Mouse (Mus musculus) midbrain, embryonic 13.5 days (tissue): Measurements from ENCODE around the gene Syce1l. TPM values are rescaled to one million over a fixed set of nuclear protein-coding genes. Genes with fewer than 3 reads are reported as not detected.
A peak's percentile ranks its signal among the peaks of the same experiment; 100 is the strongest.

Experiments
- ATAC-seq: fragments of 200-750 bp; cut with Nextera tagmentation; 2 replicates; pipeline ENCODE4 v1.8.0; 2017; ENCODE audit warnings: mild to moderate bottlenecking, moderate TSS enrichment, moderate library complexity
- H3K27ac ChIP-seq: fragments of 300-500 bp; sonication (generic); 2 replicates; pipeline ENCODE4 v1.5.1; 2015; ENCODE audit warnings: inconsistent platforms, mild to moderate bottlenecking, moderate library complexity
- H3K27me3 ChIP-seq: fragments of 300-500 bp; sonication (generic); 2 replicates; pipeline ENCODE4 v1.6.1; 2015; ENCODE audit warnings: mild to moderate bottlenecking, inconsistent platforms
- H3K36me3 ChIP-seq: fragments of 300-500 bp; sonication (generic); 2 replicates; pipeline ENCODE4 v1.6.1; 2015; ENCODE audit warnings: mild to moderate bottlenecking, inconsistent platforms
- H3K4me1 ChIP-seq: fragments of 300-500 bp; sonication (generic); replicated peaks from 2 replicates; pipeline ENCODE4 v1.6.1; 2015; ENCODE audit warnings: inconsistent platforms
- H3K4me2 ChIP-seq: fragments of 300-500 bp; sonication (generic); replicated peaks from 2 replicates; pipeline ENCODE4 v1.6.1; 2015; ENCODE audit warnings: moderate library complexity, mild to moderate bottlenecking, inconsistent platforms
- H3K4me3 ChIP-seq: fragments of 300-500 bp; sonication (generic); replicated peaks from 2 replicates; pipeline ENCODE4 v1.5.1; 2015; ENCODE audit warnings: mild to moderate bottlenecking, inconsistent platforms
- H3K9ac ChIP-seq: fragments of 300-500 bp; sonication (generic); replicated peaks from 2 replicates; pipeline ENCODE4 v1.6.1; 2015; ENCODE audit warnings: mild to moderate bottlenecking, inconsistent platforms
- H3K9me3 ChIP-seq: fragments of 300-500 bp; sonication (generic); 2 replicates; pipeline ENCODE4 v1.6.1; 2016; ENCODE audit warnings: mild to moderate bottlenecking, inconsistent platforms
- WGBS: fragments of 180-500 bp; shearing (Covaris S2); methylation state at CpG from one replicate; pipeline ENCODE4 v1.1.7; 2015; 5-methylcytosine and 5-hydroxymethylcytosine counted together
- polyA plus RNA-seq: library from polyadenylated mRNA; unstranded; fragments of >200 nt; fragmentation: Nextera tagmentation; extraction: Ambion mirVana; gene quantifications from 2 replicates; pipeline ENCODE4 v1.2.1, GENCODE M21; 2015

Syce1l gene
- polyA plus RNA-seq, 1 experiment from 2014 or later, result 0.23 TPM

DNA sequence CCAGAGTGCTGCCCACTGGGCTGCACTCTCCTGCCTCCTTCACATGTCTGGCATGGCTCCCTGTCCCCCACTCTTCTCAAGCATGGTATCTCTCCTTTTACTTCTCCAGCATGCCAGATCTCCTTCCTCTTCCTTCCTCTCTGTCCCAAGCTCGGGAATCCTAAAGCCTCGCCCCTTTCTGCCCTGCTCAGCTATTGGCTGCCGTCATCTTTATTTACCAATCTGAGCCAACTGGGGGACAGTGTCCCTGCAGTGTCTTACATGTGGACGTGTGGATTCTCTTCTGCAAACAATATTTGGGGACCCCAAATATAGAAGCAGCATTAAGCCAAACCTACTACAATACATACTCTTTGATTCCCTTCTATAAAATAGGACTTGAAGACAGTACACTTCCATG, 10.1 kb downstream of the Syce1l start:
- Histone ChIP-seq H3K4me2 (no peak overlapping the region), H3K36me3 (no peaks in the 10 kb centered on the region), H3K27me3 (no peaks in the 10 kb centered on the region), H3K4me3 (no peak overlapping the region), H3K9ac (no peak overlapping the region), H3K9me3 (no peaks in the 10 kb centered on the region), H3K27ac (no peak overlapping the region), H3K4me1 (no peaks in the 10 kb centered on the region)
- no peak for ATAC-seq
- 62% methylated on average over 4 of the region's 4 CpGs for WGBS

DNA sequence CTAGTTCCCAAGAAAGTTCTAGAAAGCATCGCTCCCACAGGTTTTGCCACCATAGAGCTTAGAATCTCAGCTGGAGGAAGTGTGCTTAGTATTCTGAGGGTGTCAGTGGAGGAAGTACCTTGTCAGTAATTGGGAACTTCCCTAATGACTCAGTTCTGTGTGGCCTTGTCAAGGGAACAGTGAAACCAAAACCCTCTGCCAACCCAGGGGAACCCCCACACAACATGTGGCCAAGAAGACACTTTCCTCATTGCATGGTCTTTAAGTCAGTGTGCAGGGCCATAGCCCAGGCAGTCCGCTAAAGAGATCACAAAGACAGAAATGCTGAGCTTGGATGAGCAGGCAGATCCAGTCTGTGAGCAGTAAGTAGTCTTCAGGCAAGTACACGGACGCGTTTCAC, 13.1 kb downstream of the Syce1l start:
- WGBS, result 91% methylated on average over 5 of the region's 5 CpGs
- ATAC-seq, result no peak
- Histone ChIP-seq H3K9ac (no peak overlapping the region), H3K27me3 (no peaks in the 10 kb centered on the region), H3K27ac (no peak overlapping the region), H3K9me3 (no peaks in the 10 kb centered on the region), H3K4me3 (no peak overlapping the region), H3K36me3 (no peaks in the 10 kb centered on the region), H3K4me2 (no peak overlapping the region), H3K4me1 (no peaks in the 10 kb centered on the region)

GRCm38 (mm10) chr8:113656681-113657298, 13.8 kb downstream of the Syce1l start:
- no peak overlapping the region for H3K4me3 ChIP-seq
- WGBS, result 83% methylated on average over 11 of the region's 11 CpGs
- H3K27ac ChIP-seq, result no peak overlapping the region
- H3K4me1 ChIP-seq, result no peaks in the 10 kb centered on the region
- no peak overlapping the region for H3K4me2 ChIP-seq
- H3K9ac ChIP-seq, result no peak overlapping the region
- H3K36me3 ChIP-seq, result no peaks in the 10 kb centered on the region
- no peak for ATAC-seq
- no peaks in the 10 kb centered on the region for H3K27me3 ChIP-seq
- no peaks in the 10 kb centered on the region for H3K9me3 ChIP-seq

DNA sequence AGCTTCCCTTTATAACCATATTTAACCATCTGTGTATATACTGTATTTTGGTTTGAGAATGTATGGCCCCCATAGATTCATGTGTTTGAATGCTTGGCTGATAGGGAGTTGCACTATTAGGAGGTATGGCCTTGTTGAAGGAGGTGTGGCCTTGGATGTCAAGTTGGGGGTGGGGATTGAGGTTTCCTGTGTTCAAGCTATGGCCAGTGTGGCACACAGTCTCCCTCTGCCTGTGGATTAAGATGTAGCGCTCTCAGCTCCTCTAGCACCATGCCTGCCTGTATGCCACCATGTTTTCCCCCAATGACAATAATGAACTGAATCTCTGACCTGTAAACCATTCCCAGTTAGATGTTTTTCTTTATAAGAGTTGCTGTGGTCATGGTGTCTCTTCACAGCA, 17.1 kb downstream of the Syce1l start:
- H3K9me3 ChIP-seq, result no peaks in the 10 kb centered on the region
- WGBS, result 93% methylated on average over 1 of the region's 1 CpGs

DNA sequence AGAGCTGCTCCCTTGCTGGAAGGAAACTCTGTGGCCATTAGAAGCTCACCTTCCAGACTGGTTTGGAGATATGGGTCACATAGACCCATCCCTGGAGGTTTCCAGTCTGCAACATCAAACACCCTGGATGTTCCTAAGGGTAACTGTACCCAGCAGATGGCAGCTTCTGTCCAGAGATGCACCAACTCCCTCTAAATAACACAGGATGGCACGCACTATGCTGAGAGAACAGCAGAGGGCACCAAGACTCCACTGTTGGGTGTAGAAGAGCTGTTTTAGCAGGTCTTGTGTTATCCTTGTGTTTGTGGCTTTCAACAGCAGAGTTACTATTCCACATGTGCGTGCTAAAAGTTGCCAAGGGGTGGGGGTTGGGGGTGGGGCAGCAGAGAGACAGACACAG, 21.5 kb downstream of the Syce1l start:
- H3K9ac ChIP-seq, result no peak overlapping the region
- no peaks in the 10 kb centered on the region for H3K36me3 ChIP-seq
- H3K27ac ChIP-seq, result no peak overlapping the region
- H3K27me3 ChIP-seq, result no peaks in the 10 kb centered on the region
- H3K4me2 ChIP-seq, result no peak overlapping the region
- no peak overlapping the region for H3K4me3 ChIP-seq
- WGBS, result 9% methylated on average over 2 of the region's 2 CpGs
- peak; percentile 92 for ATAC-seq
- no peaks in the 10 kb centered on the region for H3K9me3 ChIP-seq
- peaks cover 7% of the 10 kb centered on the region for H3K4me1 ChIP-seq

More for the DNA sequence above, 17.1 kb downstream of the Syce1l start:
- H3K4me2 ChIP-seq, result no peak overlapping the region
- H3K27ac ChIP-seq, result no peak overlapping the region
- H3K4me3 ChIP-seq, result no peak overlapping the region
- no peaks in the 10 kb centered on the region for H3K36me3 ChIP-seq
- no peaks in the 10 kb centered on the region for H3K27me3 ChIP-seq
- peaks cover 4% of the 10 kb centered on the region for H3K4me1 ChIP-seq
- no peak for ATAC-seq
- H3K9ac ChIP-seq, result no peak overlapping the region

- WGBS, result 46% methylated on average over 4 of the region's 4 CpGs
- no peak overlapping the region for H3K27ac ChIP-seq
Observed at GRCm38 (mm10) chr8:113665036-113665435, 22.0 kb downstream of the Syce1l start.

DNA sequence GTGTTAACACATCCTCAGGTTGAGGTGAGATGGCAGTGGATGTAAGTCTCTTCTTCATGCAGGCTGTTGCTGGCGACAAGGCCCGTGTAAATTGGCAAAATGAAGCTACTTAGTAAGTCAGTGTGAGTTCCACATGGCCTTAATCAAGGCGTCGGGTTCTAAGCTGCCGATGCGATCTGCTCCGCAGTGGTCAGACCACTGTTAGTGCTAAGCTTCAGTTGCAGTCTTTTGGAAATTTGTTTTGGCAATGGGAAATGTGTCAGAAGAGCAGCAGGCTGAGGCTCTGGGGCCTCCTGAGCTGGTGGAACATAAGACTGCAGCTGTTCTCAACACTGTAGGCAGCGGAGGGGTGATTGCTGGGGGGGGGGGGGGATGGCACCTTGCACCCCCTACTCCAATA, 22.9 kb downstream of the Syce1l start:
- H3K9ac ChIP-seq, result no peak overlapping the region
- H3K36me3 ChIP-seq, result no peaks in the 10 kb centered on the region
- H3K27ac ChIP-seq, result no peak overlapping the region
- 74% methylated on average over 8 of the region's 8 CpGs for WGBS
- no peaks in the 10 kb centered on the region for H3K27me3 ChIP-seq
- ATAC-seq, result no peak
- no peak overlapping the region for H3K4me3 ChIP-seq
- peaks cover 7% of the 10 kb centered on the region for H3K4me1 ChIP-seq
- no peak overlapping the region for H3K4me2 ChIP-seq
- no peaks in the 10 kb centered on the region for H3K9me3 ChIP-seq

More at GRCm38 (mm10) chr8:113665036-113665435, 22.0 kb downstream of the Syce1l start:
- Histone ChIP-seq H3K9ac (no peak overlapping the region), H3K4me1 (peaks cover 7% of the 10 kb centered on the region), H3K27me3 (no peaks in the 10 kb centered on the region), H3K9me3 (no peaks in the 10 kb centered on the region), H3K4me2 (no peak overlapping the region), H3K36me3 (no peaks in the 10 kb centered on the region), H3K4me3 (no peak overlapping the region)
- ATAC-seq, result peak; percentile 61

GRCm38 (mm10) chr8:113666714-113667432, 23.9 kb downstream of the Syce1l start:
- WGBS, result 71% methylated on average over 16 of the region's 16 CpGs
- Histone ChIP-seq H3K36me3 (no peaks in the 10 kb centered on the region), H3K9me3 (no peaks in the 10 kb centered on the region), H3K27ac (no peak overlapping the region), H3K9ac (no peak overlapping the region), H3K4me3 (no peak overlapping the region), H3K27me3 (no peaks in the 10 kb centered on the region), H3K4me2 (no peak overlapping the region), H3K4me1 (peaks cover 7% of the 10 kb centered on the region)
- no peak for ATAC-seq

DNA sequence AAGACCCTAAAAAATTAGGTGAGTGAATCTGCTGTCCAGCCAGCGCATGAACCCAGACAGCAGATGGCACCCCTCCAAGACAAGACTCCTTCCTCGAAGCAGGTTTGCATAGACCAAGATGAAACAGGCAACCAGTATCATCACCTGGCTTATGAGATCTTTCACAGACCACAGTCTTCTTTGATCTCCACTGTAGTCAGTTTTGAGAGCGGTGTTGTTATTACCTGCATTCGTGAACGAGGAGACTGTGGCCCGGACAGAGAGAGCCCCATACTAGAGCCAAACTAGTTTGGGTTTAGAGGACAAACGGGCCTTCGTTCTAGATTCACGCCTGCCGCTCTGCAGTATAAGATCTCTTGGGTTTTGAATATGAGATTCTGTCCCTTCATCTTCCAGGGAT, 26.9 kb downstream of the Syce1l start:
- Histone ChIP-seq H3K4me3 (no peak overlapping the region), H3K27ac (no peak overlapping the region), H3K9ac (no peak overlapping the region), H3K4me1 (peaks cover 12% of the 10 kb centered on the region), H3K4me2 (no peak overlapping the region), H3K36me3 (no peaks in the 10 kb centered on the region), H3K9me3 (no peaks in the 10 kb centered on the region), H3K27me3 (no peaks in the 10 kb centered on the region)
- no peak for ATAC-seq
- WGBS, result 89% methylated on average over 10 of the region's 10 CpGs

DNA sequence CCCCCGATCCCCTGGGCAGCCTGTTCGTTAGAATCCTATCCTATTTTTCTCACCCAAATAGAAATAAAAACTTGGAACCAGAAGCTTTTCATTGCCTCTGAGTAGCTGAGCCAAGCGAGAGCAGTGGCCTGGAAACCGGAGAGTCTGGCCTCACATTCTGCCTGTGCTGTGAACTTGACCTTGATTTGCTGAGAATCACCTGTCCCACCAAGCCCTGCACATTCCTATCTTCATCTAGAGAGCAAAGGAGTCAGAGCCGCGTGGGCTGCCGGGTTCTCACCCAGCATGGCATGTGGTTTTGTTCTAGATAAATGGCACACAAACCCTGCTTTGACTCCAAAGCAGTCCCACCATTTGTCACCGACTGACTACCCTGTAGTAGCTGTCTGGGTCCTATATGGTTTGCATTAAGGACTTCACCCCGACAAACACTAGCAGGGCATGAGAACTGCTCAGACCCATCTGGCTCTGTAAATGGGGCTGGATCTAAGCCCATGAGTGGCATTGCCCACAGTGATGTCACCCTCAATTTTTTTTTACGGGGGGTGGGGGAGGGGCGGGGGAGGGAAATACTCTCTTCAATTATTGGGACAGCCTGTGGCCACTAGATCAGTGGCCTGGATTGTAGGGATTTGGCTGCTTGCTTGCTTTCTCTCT, 29.7 kb downstream of the Syce1l start:
- Histone ChIP-seq H3K9ac (no peak overlapping the region), H3K9me3 (no peaks in the 10 kb centered on the region), H3K27ac (no peak overlapping the region), H3K4me3 (no peak overlapping the region), H3K36me3 (no peaks in the 10 kb centered on the region), H3K27me3 (no peaks in the 10 kb centered on the region), H3K4me1 (peaks cover 7% of the 10 kb centered on the region; the same call in 1 of the 2 replicates), H3K4me2 (no peak overlapping the region)
- ATAC-seq, result peak; percentile 56; the same call in 1 of the 2 replicates
- WGBS, result 79% methylated on average over 11 of the region's 11 CpGs

- no peak overlapping the region for H3K4me2 ChIP-seq
- H3K9me3 ChIP-seq, result no peaks in the 10 kb centered on the region
- no peak overlapping the region for H3K27ac ChIP-seq
- no peak overlapping the region for H3K9ac ChIP-seq
- no peaks in the 10 kb centered on the region for H3K36me3 ChIP-seq
- H3K4me3 ChIP-seq, result no peak overlapping the region
- no peak for ATAC-seq
- H3K4me1 ChIP-seq, result peaks cover 7% of the 10 kb centered on the region; the same call in 1 of the 2 replicates
- H3K27me3 ChIP-seq, result no peaks in the 10 kb centered on the region
- WGBS, result 23% methylated on average over 3 of the region's 3 CpGs
Observed at GRCm38 (mm10) chr8:113673300-113673699, 30.3 kb downstream of the Syce1l start.

- no peaks in the 10 kb centered on the region for H3K27me3 ChIP-seq
- no peak overlapping the region for H3K9ac ChIP-seq
- no peak overlapping the region for H3K4me2 ChIP-seq
- no peak overlapping the region for H3K27ac ChIP-seq
- H3K9me3 ChIP-seq, result no peaks in the 10 kb centered on the region
- no peaks in the 10 kb centered on the region for H3K36me3 ChIP-seq
- H3K4me1 ChIP-seq, result peaks cover 7% of the 10 kb centered on the region; the same call in 1 of the 2 replicates
- WGBS, result 85% methylated on average over 3 of the region's 3 CpGs
- no peak for ATAC-seq
- H3K4me3 ChIP-seq, result no peak overlapping the region
Observed at GRCm38 (mm10) chr8:113674611-113675010, 31.6 kb downstream of the Syce1l start.
